Mouse (Mus musculus) small intestine, adult 2 months (tissue): Measurements from ENCODE around the gene Krt13.

Experiments used
- CTCF ChIP-seq: fragments of 200-500 bp; IDR thresholded peaks from 2 replicates; pipeline ENCODE4 v1.5.1; 2012; ENCODE audit warnings: low read depth, mild to moderate bottlenecking, control low read depth, inconsistent platforms, low read length, moderate library complexity, mixed read lengths; ENCODE audit not compliant: insufficient replicate concordance, insufficient read length; ENCODE audit errors: extremely low read depth
- POLR2A ChIP-seq: fragments of 200-500 bp; IDR thresholded peaks from 2 replicates; pipeline ENCODE4 v1.6.1; 2012; ENCODE audit warnings: low read depth, mild to moderate bottlenecking, control low read depth, inconsistent platforms, low read length, moderate library complexity

- TF ChIP-seq POLR2A (no peak), CTCF (no peak)
Observed at GRCm38 (mm10) chr11:100121466-100121865, at the start of gene Krt13.
